Mouse (Mus musculus) kidney, embryonic 14.5 days (tissue): ENCODE data around the gene Tpbpb. TPM values are rescaled to one million over a fixed set of nuclear protein-coding genes. Genes with fewer than 3 reads are reported as not detected.

Experiments
- polyA plus RNA-seq: library from polyadenylated mRNA; unstranded; fragments of >200 nt; fragmentation: Nextera tagmentation; extraction: Ambion mirVana; gene quantifications from 2 replicates; pipeline ENCODE4 v1.2.1, GENCODE M21; 2014

The Tpbpb gene
- polyA plus RNA-seq, 1 experiment from 2014 or later: not detected

Other genes starting within 250 kb of the Tpbpb start
- gene BC051665, start 118.5 kb downstream of the Tpbpb start, polyA plus RNA-seq: not detected in 2 replicates
- gene Ctsll3, start 102.0 kb downstream of the Tpbpb start, polyA plus RNA-seq: not detected in 2 replicates
- gene 4930486L24Rik, start 40.4 kb downstream of the Tpbpb start, polyA plus RNA-seq: 0.15 TPM in 1 of 2 replicates, not detected in the other
- gene Gm49392, start 8.0 kb downstream of the Tpbpb start, polyA plus RNA-seq: 0.23 TPM in 1 of 2 replicates, not detected in the other
- 4.4 and 5.2 TPM in 2 replicates for gene Ctla2b, start 7.4 kb downstream of the Tpbpb start, polyA plus RNA-seq
- 0.56 TPM in 1 of 2 replicates, not detected in the other for gene Gm49393, start 30.7 kb upstream of the Tpbpb start, polyA plus RNA-seq
- gene Gm49391, start 31.7 kb upstream of the Tpbpb start, polyA plus RNA-seq: 2.2 and 2.7 TPM in 2 replicates
- 28.7 and 39.2 TPM in 2 replicates for gene Ctla2a, start 31.7 kb upstream of the Tpbpb start, polyA plus RNA-seq
- gene Tpbpa, start 37.1 kb upstream of the Tpbpb start, polyA plus RNA-seq: not detected in 2 replicates
- gene Ctsj, start 101.1 kb upstream of the Tpbpb start, polyA plus RNA-seq: not detected in 2 replicates
- not detected in 2 replicates for gene Ctsq, start 135.8 kb upstream of the Tpbpb start, polyA plus RNA-seq